Mouse (Mus musculus) left cerebral cortex, adult 9 months (tissue): Measurements from ENCODE around the gene Klf8.
A peak's percentile ranks its signal among the peaks of the same experiment; 100 is the strongest.
"Not testable (repeated sequence)": the region's sequence is repeated elsewhere in the genome, so short reads cannot be mapped to it uniquely, and the experiment has no call there.

Source experiments
- DNase-seq, 2 experiments: peaks; one replicate each; pipeline ENCODE4 v3.0.0; 2022; ENCODE audit warnings: low spot score in 2 of 2

Klf8 gene

GRCm38 (mm10) chrX:153237304-153237919 is at the start of gene Klf8:
TSS of gene Klf8 (plus strand) at chrX:153237466.
- peak in 1 of 2 experiments; percentile 14 for DNase-seq

GRCm38 (mm10) chrX:153199185-153199584 is 38.1 kb upstream of the Klf8 start:
- not testable (repeated sequence) for DNase-seq

DNA sequence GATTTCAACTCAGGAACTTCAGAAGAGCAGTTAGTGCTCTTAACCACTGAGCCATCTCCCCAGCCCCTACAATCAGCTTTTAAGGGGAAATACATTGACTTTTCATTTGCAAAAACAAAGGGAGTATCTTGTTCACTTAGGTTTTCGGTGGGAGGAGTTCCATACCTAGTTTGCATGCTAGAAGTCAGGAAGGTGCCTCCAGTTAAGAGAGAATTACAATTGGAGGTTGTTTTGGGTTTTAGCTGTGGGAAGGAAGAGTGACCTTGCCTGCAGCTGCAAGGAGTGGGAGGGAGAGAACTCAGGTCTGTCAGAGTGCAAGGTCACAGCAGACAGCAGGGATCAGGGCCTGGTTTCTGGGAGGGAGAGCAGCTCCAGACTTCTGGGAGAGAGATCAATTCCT is 26.2 kb upstream of the Klf8 start:
- no peak for DNase-seq

GRCm38 (mm10) chrX:153231240-153231639 is 6.0 kb upstream of the Klf8 start:
- DNase-seq: no peak

DNA sequence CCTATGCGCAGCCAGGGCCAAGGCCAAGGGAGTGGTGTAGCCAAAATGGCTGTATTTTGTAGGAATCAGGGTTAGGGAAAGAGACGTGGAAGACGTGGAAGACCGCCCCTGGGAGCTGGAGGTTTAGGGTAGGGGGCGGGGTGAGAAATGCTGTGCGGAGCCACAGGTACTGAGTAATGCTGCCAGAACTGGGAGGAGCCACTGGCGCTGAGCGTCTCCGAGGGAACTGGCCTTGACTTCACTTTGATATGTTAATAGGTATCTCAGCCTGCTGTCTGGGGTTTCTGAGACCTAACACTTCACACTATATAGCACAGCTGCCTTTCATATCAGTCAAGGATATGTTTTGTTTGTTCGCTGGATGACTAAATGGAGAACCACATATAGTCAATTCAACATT is 4.0 kb upstream of the Klf8 start:
- DNase-seq: no peak

GRCm38 (mm10) chrX:153237920-153238504 is 746 bp downstream of the Klf8 start:
- DNase-seq: peak in 1 of 2 experiments; percentile 24

DNA sequence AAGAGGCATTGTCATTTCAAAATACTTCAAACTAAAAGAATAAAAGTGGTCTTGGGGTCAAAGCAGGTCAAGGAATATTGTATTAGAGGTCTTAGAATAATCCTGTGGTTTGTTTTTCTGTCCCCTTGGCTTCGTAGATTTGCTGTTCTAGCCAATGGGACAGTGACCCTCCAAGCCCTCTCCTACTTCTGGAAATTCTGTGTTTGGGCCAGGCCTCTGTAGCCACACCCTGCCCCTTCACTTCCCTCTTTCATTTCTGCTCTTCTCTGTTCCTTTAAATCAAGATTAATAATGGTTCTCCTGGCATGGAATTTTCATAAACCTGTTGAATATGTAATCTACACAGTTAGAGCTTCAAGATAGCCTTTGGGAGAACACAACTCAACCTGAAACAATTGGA is 17.0 kb downstream of the Klf8 start:
- no peak for DNase-seq

DNA sequence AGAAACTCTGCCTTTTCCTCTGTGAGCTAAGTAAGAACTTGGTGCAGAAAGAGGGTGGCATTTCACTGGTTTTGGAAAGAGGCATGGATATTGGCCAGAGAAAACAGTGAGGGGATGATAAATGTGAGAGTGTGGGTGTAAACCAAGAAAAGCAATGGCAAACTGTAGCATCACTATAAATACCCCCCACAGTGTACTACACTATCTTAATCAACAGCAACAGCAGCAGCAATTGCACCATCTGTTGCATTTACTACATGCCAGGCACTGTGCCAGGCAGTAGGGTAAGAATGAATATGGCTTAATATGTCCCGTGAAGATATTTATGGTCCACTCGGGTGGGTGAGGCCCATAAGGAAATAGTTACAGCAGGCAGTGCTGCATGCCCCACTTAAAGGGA is 18.2 kb downstream of the Klf8 start:
- peak in 1 of 2 experiments; percentile 53 for DNase-seq

DNA sequence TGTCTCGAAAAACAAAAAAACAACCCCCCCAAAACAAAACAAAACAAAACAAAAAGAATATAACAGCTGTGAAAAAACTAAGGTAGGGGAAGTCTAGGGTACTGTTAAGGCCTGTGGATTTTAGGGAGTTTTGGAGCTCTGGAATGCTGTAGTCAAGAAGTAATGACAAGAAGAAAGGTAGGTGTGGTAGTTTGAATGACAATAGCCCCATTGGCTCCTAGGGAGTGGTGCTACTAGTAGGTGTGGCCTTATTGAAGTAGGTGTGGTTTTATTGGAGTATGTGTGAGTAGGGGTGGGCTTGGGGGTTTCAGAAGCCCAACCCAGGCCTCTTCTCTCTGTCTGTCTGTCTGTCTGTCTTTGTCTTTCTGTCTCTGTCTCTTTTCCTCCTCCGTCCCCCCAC is 44.9 kb downstream of the Klf8 start:
- DNase-seq: no peak

DNA sequence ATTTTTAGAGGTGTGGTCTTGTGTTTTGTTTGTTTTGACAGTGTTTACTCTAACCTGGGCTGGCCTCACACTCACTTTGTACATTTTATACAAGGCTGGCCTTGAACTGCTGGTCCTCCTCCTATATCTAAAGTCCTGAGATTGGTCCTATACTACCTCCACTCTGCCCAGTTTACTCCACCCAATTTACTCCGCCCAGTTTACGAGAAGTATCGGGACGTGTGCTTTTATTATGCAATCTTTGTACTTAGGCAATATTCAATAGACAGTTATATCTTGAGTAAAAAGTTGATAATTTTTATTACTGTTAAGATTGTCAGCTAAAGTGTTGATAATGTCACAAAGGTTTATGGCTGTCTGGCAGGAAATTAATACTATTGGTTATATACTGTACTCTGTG is 74.1 kb downstream of the Klf8 start:
- no peak for DNase-seq

DNA sequence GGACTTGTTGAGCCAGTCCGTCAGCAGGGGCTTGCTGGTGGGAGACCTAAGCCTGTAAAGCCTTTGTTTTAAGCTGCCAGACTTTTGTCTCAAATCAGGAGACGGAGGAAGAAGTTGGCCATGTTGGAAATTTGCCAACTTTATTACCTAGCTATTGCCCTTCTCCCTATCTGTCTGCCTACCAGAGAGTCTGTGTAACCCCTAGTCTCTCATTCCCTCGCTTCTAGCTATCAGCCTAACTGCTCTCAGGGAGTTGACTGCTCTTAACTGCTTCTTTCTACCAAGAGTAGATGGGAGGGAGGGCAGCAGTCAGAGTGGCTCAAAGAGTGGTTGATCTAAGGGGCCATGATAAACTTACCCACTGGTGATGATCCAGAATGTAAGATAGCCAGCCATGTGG is 85.8 kb downstream of the Klf8 start:
- no peak for DNase-seq

DNA sequence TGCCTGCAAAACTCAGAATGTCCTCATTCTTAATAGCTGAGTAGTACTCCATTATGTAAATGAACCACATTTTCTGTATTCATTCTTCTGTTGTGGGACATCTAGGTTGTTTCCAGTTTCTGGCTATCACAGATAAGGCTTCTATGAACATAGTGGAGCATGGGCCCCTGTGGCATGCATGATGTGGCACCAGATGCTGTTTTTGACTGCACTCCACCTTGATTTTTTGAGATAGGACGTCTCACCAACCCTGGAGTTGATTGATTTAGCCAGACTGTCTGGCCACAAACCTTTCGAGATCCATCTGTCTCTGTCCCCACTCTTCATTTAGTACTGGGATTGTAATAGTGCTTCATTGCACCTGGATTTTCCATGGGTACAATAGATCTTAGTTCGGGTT is 96.9 kb downstream of the Klf8 start:
- not testable (repeated sequence) for DNase-seq

DNA sequence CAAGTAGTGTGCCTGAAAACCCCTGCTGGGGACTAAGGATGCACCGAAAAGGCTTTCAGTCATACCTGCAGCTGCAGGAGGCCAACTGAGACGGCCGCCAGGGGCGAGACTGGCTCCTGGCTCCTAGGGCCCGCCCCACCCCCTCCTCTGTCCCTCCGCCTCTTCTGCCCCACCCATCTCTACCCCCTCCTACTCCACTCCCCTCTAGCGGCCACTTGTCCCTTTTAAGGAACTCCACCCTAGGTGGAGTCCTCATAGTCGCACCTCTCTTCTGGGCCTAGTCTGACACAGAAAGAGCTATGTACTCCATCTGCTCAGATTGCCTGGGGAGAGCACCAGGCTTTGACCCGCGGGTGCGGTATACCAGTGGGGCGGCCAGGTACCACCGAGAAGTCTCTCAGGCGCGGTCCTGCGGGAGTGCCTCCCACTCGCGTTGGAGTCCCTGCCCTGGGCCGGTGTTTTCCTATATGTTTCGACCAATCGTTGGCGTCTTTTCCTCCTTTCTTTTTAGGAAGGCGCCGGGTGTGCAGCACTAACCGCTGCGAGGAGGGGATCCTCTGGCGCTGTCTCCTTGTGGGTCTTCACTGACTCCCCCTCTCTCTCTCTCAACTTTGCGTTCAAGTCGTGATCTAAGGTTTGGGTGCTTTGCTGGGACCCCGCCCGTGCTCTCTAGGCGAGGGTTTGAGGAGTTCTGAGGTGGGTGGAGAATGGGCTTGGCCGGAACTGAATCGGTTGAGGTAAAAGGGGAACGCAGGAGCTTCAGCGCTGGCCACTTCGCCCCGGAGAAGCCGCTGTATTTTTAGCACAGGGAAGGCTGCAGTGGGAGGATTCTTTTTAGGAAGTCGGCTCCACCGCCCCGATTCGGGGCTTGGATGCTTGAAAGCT is 122.3 kb downstream of the Klf8 start:
- DNase-seq: peak in 1 of 2 experiments; percentile 28

DNA sequence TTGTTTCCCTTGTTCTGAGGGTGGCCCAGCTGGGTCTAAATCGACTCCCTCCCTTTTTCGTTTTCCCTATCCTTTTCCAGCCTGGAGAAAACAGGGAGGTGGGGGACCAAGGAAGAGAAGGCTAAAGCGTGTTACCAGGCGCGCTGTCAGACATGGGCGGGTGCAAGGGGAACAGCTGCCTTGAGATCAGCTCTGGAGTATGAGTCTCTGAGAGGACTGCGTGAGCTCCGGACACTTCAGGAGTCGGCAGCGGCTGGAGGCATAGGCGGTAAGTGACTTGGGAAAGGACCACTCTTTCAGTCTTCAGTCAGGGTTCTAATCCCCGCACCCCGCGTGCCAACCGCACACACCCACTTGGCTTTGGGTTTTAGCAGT is 122.9 kb downstream of the Klf8 start:
- DNase-seq: no peak

- no peak for DNase-seq
These were observed 123.5 kb downstream of the Klf8 start for GRCm38 (mm10) chrX:153360666-153361269.

DNA sequence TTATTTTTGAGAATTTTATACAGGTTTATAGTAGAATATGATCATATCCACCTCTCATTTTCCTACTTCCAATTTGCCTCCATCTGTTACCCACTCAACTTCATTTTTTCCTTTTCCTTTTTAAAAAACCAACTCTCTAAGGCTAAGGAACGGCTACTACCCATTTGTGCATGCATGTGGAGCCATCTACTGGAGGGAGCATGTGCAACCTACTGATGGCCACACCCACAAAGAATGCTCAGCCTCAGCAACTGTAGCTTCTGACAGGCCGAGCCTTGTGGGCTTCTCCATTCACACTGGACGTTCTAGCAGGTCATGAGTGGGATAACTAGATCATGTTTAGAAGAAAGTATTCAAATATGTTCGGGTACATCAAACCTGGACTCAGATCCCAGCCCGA is 129.5 kb downstream of the Klf8 start:
- peak in 1 of 2 experiments; percentile 47 for DNase-seq

- DNase-seq: no peak
These were observed 132.5 kb downstream of the Klf8 start for GRCm38 (mm10) chrX:153369780-153370179.

GRCm38 (mm10) chrX:153375105-153375504 is 137.8 kb downstream of the Klf8 start:
- no peak for DNase-seq

- DNase-seq: no peak
These were observed 144.5 kb downstream of the Klf8 start for GRCm38 (mm10) chrX:153381753-153382152.

DNA sequence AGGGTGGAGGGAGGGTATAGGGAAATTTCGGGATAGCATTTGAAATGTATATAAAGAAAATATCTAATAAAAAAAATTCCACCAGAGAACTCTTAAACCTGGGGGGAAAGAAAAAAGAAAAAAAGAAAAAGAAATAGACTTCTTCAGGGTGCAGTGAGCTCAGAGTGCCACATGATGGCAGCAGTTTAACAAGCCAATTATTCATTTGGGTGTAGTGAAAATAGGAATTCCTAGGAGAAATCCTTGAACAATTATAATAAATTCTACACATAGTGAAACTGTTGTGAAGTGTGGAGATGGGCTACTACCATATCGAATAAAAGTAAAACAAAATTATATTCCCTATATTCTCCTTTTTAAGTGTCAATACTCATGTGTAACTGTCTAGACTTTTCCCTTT is 152.0 kb downstream of the Klf8 start:
- DNase-seq: no peak

- DNase-seq: no peak
These were observed 179.8 kb downstream of the Klf8 start for GRCm38 (mm10) chrX:153417067-153417466.

- peak in 1 of 2 experiments; percentile 9 for DNase-seq
These were observed 196.5 kb downstream of the Klf8 start for GRCm38 (mm10) chrX:153433659-153434293.
